Mouse (Mus musculus) testis, adult 2 months (tissue): ENCODE data around the gene Hint2. TPM values are rescaled to one million over a fixed set of nuclear protein-coding genes. Genes with fewer than 3 reads are reported as not detected.
A peak's percentile ranks its signal among the peaks of the same experiment; 100 is the strongest.

ENCODE experiments used
- H3K27ac ChIP-seq: fragments of 200-500 bp; 2 replicates; pipeline ENCODE4 v1.5.1; 2012; ENCODE audit warnings: low read depth, low read length; ENCODE audit not compliant: control insufficient read depth, insufficient read depth
- H3K27me3 ChIP-seq: fragments of 200-500 bp; 2 replicates; pipeline ENCODE4 v1.6.1; 2012; ENCODE audit warnings: mild to moderate bottlenecking, low read length, moderate library complexity; ENCODE audit not compliant: control insufficient read depth, insufficient read depth
- H3K36me3 ChIP-seq: fragments of 200-500 bp; 2 replicates; pipeline ENCODE4 v1.6.1; 2012; ENCODE audit warnings: mild to moderate bottlenecking, low read length; ENCODE audit not compliant: control insufficient read depth, insufficient read depth
- H3K4me1 ChIP-seq: fragments of 200-500 bp; 2 replicates; pipeline ENCODE4 v1.6.1; 2012; ENCODE audit warnings: low read length; ENCODE audit not compliant: control insufficient read depth, insufficient read depth
- H3K4me3 ChIP-seq: fragments of 200-500 bp; 2 replicates; pipeline ENCODE4 v1.5.1; 2012; ENCODE audit warnings: low read depth, mild to moderate bottlenecking, low read length, moderate library complexity, mixed read lengths; ENCODE audit not compliant: control insufficient read depth
- CTCF ChIP-seq: fragments of 200-500 bp; IDR thresholded peaks from 2 replicates; pipeline ENCODE4 v1.5.1; 2012; ENCODE audit warnings: low read depth, mild to moderate bottlenecking, inconsistent platforms, low read length, moderate library complexity; ENCODE audit not compliant: control insufficient read depth, insufficient read depth, insufficient replicate concordance
- POLR2A ChIP-seq: fragments of 200-500 bp; IDR thresholded peaks from 2 replicates; pipeline ENCODE4 v1.6.1; 2012; ENCODE audit warnings: low read depth, mild to moderate bottlenecking, inconsistent platforms, low read length, moderate library complexity; ENCODE audit not compliant: control insufficient read depth
- polyA plus RNA-seq: library from polyadenylated mRNA; depleted of rRNA; stranded (reverse); fragments of >200 nt; gene quantifications from 2 replicates; pipeline ENCODE4 v1.2.3, GENCODE M21; 2012

Hint2 gene
- polyA plus RNA-seq, 1 experiment, result 11.6 TPM

- H3K36me3 ChIP-seq, result no peaks in the 10 kb centered on the region
- H3K27me3 ChIP-seq, result peaks cover 2% of the 10 kb centered on the region; the same call in 1 of the 2 replicates
- TF ChIP-seq POLR2A, result no peak
- TF ChIP-seq CTCF, result no peak
- no peak overlapping the region for H3K27ac ChIP-seq
- peaks cover 20% of the 10 kb centered on the region for H3K4me1 ChIP-seq
- no peak overlapping the region for H3K4me3 ChIP-seq
Measured at GRCm38 (mm10) chr4:43633296-43633695, 23.0 kb downstream of the Hint2 start.

- H3K4me3 ChIP-seq, result peak overlapping the region; percentile 52
- no peak overlapping the region for H3K27ac ChIP-seq
- TF ChIP-seq CTCF, result no peak
- no peak for TF ChIP-seq POLR2A
- peaks cover 20% of the 10 kb centered on the region for H3K4me1 ChIP-seq
- no peaks in the 10 kb centered on the region for H3K36me3 ChIP-seq
- H3K27me3 ChIP-seq, result peaks cover 2% of the 10 kb centered on the region; the same call in 1 of the 2 replicates
Measured at GRCm38 (mm10) chr4:43631956-43632920, 24.0 kb downstream of the Hint2 start.

DNA sequence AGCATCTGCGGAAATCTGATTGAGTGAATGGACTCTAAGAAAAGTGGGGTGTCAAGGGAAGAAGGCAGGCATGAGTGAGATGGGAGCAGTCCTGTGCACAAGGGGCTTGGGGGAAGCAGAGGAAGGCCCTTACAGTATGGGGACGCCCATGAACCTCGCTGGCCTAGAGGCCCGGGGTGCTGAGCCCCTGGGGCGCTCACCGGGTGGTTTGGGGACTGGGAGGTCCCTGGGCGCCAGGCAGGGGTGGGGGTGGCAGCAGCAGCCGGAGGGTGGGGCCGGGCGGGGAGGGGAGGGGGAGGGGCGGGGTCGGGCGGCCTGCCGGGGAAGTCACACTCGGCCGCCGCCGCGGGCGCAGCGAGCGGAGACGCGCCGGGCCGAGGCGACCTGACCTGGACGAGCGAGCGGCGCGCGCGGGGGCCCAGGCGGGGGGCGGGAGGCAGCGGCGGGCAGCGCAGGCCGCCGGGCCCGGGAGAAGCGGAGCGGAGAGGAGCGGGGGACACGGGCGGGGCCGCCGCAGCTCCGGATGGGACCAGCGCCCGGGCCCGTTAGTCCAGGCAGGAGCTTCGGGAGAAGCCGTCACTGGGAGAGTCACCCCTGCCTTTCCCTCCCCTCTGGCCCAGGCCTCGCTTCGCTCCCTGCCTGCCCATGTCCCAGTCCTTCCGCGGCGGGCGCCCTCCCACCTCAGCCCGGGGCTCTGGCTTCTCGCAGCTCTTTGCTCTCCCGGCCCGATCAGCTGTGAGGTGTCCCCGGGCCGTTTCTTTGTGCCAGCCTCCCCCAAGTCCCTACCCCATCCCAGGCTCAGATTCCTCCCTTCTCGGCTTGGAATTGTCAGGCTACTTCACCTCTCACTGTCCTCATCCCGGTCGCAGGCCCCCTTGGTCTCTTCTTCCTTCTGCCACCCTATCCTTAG lies 25.0 kb downstream of the Hint2 start, which contains the start of gene Npr2:
Gene Npr2, plus strand, starts transcription at position 890 of the 910 bp plus-strand sequence.
- no peak within 1 kb of the TSS for H3K27ac ChIP-seq
- H3K36me3 ChIP-seq, result no peaks in the 10 kb centered on the region
- H3K4me1 ChIP-seq, result peaks cover 20% of the 10 kb centered on the region
- H3K27me3 ChIP-seq, result peaks cover 2% of the 10 kb centered on the region; the same call in 1 of the 2 replicates
- peak within 1 kb of the TSS; percentile 52 for H3K4me3 ChIP-seq
- TF ChIP-seq POLR2A, result no peak
- no peak for TF ChIP-seq CTCF

DNA sequence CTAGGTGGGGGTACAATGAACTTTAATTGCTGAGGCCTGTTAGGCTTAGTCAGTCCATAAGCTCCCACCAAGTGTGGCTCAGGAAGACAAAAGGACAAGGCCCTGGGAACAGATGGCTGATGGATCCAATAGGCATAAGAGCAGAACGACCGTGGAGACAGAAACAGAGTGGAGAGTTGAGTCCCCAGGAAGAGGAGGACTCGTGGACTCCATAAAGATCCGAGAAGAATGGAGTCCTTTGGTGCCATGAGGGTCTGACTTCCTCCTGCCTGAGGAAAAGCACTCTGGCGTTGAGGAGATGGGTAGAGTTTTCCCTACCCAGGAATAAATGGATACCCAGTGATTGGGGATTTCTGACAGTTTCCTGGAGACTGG lies 25.6 kb downstream of the Hint2 start:
- TF ChIP-seq POLR2A (no peak), CTCF (no peak)
- H3K4me1 ChIP-seq, result peaks cover 20% of the 10 kb centered on the region
- no peaks in the 10 kb centered on the region for H3K36me3 ChIP-seq
- H3K27ac ChIP-seq, result no peak overlapping the region
- no peak overlapping the region for H3K4me3 ChIP-seq
- peaks cover 2% of the 10 kb centered on the region; the same call in 1 of the 2 replicates for H3K27me3 ChIP-seq

DNA sequence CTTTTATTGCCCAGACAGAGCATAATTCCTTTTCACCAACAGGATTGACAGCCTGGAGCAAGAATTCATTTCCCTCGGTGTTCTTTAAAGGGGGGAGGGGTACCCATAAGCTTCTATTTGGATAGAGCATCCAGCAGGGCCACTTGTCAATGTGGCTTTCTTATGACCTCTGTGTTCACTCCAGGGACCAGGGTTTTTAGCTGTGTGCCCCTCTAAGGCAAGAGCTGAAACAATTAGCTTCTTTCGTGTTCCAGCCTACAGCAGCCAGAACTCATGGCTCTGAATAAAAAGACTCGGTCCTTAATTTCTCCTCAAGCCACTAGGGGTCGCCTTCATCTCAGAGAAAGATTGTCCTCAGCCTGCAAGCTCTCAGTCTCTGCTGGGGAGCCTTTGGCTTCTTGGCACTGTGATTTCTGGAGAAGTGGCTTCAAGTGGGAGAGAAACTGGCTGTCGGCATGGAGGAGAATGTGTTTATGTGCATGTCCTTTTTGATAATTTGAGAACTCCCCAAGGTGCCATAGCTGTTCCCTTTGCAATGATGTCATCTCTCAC lies 26.2 kb downstream of the Hint2 start:
- Histone ChIP-seq H3K27me3 (peaks cover 2% of the 10 kb centered on the region; the same call in 1 of the 2 replicates), H3K4me3 (no peak overlapping the region), H3K4me1 (peaks cover 20% of the 10 kb centered on the region), H3K27ac (no peak overlapping the region), H3K36me3 (no peaks in the 10 kb centered on the region)
- TF ChIP-seq CTCF, result peak; percentile 52
- no peak for TF ChIP-seq POLR2A

DNA sequence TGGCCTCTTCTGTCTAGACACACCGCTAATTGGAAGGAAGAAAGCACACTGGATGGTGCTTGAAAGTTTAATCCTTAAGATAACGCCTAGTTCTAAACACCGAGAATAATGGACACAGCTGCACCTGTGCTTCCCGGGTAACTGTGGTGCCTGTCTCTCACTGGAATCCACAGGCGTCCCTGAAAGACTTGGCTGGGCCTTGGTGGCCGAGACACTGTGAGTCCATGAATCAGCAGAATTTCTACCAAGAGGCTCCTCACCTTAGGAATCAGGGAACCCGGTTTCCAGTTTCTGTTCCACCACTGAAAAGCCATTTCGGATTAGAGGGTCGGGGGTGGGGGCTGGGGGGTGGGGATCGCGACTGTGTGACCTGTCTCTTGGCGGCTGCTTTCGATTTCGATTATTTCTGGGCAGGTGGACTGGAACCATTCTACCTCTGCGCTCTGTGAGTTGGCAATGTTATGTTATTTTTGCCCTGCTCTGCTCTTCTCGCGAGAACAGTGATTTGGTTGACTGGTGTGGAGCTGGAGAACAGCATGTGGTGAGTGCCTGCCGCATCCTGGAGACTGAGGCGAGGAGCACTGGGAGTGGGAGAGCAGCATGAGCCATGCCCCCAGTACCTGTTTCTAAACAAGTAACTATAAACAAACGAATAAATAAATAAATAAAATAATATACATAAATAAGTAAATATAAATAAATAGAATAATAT lies 27.0 kb downstream of the Hint2 start:
- TF ChIP-seq CTCF (no peak), POLR2A (no peak)
- Histone ChIP-seq H3K27ac (no peak overlapping the region), H3K27me3 (peaks cover 2% of the 10 kb centered on the region; the same call in 1 of the 2 replicates), H3K4me1 (peaks cover 20% of the 10 kb centered on the region), H3K4me3 (no peak overlapping the region), H3K36me3 (no peaks in the 10 kb centered on the region)

- Histone ChIP-seq H3K27me3 (no peaks in the 10 kb centered on the region), H3K4me3 (no peak overlapping the region)
- TF ChIP-seq CTCF (no peak), POLR2A (no peak)
Measured at GRCm38 (mm10) chr4:43620146-43620778, 36.0 kb downstream of the Hint2 start.

More at GRCm38 (mm10) chr4:43620146-43620778, 36.0 kb downstream of the Hint2 start:
- no peaks in the 10 kb centered on the region for H3K36me3 ChIP-seq
- no peaks in the 10 kb centered on the region; the same call in 1 of the 2 replicates for H3K4me1 ChIP-seq
- no peak overlapping the region for H3K27ac ChIP-seq
